Mouse (Mus musculus) urinary bladder, postnatal 10 days (tissue): ENCODE measurements around the gene Snrnp40.

Experiments used
- DNase-seq: peaks from one replicate; pipeline ENCODE4 v3.0.0; 2022; ENCODE audit warnings: low spot score

Gene Snrnp40

GRCm38 (mm10) chr4:130380418-130380817 is 20.5 kb downstream of the Snrnp40 start:
- DNase-seq = no peak

GRCm38 (mm10) chr4:130387256-130387655 is 27.3 kb downstream of the Snrnp40 start:
- no peak for DNase-seq

GRCm38 (mm10) chr4:130389496-130389895 is 29.6 kb downstream of the Snrnp40 start:
- no peak for DNase-seq

- no peak for DNase-seq
Observed at GRCm38 (mm10) chr4:130389927-130390326, 30.0 kb downstream of the Snrnp40 start.

- no peak for DNase-seq
Observed at GRCm38 (mm10) chr4:130391265-130391664, 31.3 kb downstream of the Snrnp40 start.
